Mouse (Mus musculus): ENCODE measurements around the gene Tenm4. TPM values are rescaled to one million over a fixed set of nuclear protein-coding genes. Genes with fewer than 3 reads are reported as not detected.

Gene Tenm4
- polyA plus RNA-seq, 1 experiment = 30.7 TPM

DNA sequence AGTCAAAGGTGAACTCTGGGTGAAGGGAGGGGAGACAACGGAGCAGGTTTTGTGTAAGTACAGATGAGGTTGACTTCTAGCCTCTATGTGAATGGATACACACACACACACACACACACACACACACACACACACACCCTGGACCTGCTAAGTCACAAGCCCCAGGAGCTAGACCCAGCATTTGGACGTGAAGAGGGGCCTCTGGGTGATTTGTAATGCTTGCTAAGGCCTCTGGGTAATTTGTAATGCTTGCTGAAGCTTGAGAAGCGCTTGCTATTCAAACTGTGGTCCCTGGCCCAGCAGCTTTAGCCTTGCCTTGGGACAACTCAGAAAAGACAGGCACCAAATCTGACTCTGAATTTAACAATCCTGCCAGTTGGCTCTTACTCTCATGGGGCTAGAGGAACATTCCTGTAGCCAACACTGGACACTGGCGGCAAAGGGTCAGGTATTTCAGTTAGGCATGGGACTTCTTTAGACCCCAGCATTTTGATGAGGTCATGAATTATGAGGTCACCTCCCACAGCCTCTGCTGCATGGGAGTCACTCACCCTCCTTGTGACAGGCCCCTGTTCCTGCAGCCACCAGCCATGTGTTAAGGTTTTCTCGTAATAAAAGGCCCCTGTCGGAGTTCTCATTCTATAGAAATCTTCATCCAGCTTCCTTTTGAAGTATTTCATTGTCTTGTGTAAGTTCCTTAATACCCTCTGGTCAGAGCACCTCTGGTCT lies 237.3 kb downstream of the Tenm4 start:
- DNase-seq (ENCODE audit: low read depth) = no peak

DNA sequence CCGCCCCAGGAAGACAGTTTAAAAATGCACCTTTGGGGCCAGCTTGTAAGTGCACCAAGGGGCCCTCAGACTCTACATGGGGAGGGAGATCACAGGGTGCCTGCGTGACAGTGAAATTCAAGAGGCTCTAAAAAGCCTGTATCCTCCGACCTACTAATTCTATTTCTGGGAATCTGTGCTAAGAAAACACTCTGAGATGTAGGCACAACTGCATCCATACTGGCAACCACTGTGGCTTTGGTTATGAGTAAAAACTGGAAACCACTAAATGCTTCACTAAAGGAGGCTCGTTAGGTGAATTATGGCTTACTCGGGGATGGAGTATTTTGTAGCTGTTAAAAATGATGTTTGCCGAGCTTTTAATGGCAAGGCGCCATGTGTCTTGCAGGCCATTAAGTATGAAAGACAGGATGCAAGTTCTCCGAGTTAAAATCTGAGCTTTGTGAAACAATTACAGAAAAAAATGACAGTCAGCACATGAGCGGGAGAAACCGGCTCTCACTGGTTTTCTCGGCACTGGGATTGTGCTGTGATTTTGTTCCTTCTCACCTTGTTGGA lies 238.4 kb downstream of the Tenm4 start:
- no peak for DNase-seq (ENCODE audit: low read depth)

DNA sequence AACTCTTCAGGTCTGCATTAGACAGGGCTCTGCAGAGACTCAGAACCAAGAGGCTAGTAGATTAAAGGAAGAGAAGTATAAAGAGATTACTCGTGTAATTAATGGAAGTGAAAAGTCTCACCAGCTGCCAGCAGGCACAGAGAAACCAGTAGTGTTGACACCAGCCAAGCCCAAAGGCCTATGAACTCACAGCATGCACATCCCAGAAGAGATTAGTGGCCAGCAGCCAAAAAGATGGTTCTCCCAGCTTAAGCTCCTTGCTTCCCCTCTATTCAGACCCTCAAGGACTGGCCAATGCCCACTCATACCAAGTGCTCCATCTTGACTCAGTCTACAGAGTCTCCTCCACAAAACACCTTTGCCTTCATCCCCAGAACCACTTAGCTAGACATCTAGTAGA lies 242.8 kb downstream of the Tenm4 start:
- no peak for DNase-seq (ENCODE audit: low read depth)

DNA sequence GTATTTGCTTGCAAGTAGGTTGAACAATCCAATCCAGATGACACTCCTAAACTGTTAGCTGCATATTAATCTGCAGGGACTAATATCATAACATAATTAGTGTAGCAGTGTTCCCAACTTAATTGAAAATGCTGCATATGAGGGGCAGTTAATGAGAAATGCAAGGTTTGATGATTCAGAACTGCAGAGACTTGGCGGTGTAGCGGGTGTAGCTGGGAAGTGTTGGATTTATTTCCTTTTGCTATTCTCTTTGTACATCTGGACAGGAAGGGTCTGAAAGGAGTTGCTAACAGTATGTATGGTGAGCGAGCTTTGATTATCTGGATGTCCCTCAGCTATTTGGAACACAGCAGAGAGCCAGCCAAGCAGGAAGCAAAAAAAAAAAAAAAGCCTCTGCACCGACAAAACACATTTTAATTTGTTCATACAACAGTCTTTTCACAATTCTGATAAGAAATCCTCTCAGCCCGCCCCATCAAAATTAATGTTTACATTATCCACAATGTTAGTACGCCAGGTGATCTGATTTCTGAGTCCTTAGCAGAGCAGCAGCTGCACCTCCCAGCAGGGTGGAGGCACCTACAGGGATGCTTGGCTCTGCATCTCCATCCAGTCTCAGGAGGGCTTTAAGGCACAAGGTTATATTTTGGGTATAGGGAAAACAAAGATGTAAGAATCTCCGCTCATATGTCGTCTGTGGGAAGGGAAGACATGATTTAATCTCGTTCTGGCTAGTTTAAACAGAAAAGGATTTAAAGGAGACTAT lies 243.4 kb downstream of the Tenm4 start:
- no peak for DNase-seq (ENCODE audit: low read depth)

DNA sequence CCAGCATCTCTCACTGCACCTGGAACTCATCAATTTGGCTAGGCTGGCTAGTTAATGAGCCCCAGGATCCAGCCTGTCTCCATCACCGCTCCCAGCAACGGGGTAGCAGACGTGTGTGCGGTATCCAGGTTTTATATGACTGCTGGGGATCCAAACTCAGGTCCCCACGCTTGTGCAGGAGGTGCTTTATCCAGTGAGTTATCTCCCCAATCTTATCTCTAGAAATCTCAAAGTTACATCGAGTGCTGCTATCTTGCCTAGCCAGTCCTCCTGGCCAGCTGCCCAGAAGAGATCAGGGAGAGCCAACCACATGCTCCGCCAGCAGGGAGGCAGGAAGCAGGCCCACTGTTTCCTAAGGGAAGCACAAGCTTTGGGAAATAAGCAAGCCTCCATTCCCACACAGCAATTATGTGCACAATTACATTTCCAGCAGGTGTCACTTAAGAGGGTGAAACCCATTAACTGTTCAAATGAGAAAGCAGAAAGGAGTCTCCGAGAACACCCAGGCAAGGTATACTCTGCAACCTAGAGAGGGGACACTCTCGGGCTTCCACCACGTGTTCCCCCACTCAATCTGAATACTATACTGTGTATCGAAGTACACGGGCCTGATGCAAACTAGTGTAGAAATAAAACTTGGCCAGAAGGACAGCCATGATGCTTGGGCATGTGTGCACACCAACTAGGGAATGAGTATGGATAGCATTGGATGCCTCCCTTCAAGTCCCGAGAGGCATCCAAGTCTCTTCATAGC lies 246.4 kb downstream of the Tenm4 start:
- DNase-seq (ENCODE audit: low read depth) = no peak

DNA sequence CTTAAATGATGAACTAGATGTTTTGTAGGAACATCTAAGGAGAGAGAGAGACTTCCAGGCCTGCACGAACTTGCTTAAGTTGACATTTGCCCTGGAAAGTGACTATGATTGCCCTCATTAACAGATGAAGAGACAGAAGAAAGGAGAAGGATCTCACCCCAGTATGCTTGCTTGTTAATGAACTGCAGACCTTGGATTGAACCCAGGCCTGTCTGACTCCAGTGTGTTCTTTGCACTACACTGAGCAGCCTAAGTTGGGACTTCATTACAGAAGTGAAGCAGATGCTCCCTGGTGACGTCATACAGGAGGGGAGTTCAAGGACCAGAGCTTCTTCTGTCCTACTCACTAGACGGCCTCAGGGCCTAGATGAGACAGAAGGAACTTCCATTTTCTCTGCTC lies 247.1 kb downstream of the Tenm4 start:
- DNase-seq (ENCODE audit: low read depth) = no peak

DNA sequence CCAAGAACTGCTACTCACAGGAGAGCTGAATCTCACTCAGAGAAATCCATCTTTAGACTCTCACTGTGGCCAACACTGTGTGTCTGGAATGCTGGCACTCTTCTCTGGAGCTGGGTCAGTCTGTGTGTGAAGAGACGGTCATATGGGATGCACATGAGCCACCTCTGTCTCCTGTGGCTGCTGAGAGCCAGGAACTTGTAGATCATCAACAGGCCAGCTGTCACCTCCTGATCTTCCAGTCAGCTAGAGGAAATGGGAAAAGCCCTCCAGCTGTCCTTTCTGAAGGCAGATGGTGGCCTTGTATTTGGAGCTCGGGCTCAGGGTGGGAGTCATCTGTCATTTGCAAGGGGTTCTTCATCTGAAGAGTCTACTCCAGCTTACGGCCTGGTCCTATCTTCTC lies 249.0 kb downstream of the Tenm4 start:
- no peak for DNase-seq (ENCODE audit: low read depth)

DNA sequence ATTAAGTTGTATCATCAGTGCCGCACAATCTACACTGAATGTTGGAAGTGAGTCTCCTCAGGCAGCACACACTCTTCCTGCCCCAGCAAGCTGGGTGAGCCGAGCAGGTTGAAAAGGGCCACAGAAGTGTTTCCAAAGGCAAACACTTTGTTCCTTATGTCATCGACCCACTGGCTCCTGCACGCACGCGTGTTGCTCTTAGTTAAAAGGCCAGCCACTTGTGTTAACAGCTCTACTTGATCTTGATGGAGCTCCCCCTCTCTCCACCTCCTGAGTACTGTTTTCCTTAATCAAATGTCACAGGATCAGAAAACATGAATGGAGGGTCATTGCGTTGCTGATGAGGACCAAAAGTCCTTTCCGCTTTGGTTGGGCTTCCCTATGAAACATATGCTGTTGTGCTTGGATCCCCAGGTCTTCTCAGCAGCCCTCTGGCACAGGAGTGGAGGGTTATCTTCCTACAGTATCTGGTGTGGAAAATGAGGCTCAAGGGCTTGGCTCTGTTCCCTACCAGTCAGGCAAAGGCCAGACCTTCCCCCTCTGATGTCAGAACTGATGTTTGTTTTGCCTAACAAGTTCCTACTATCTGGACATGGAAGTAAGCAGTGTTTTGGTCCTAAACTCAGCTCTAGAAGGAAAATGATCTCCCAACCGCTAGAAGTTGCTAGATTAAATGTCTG lies 250.0 kb downstream of the Tenm4 start:
- no peak for DNase-seq (ENCODE audit: low read depth)

DNA sequence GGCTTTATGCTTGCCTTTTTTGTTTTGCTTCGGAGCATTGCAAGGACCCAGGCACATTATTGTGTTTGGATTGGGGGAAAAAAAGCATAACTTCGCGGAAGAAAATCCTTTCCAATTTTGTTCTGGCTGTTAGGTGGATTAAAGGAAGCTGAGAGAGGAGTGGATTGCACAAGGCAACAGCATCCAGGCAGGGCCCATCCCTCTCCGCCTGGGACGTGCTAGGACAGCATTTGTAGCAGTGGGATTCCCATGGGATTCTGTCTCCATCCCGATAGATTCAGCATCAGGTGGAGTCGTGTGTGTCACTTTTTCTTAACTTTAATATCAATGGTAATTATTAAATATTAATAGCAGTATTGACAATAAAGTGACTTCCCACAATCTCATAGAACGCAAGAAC lies 255.9 kb downstream of the Tenm4 start:
- DNase-seq (ENCODE audit: low read depth) = no peak

DNA sequence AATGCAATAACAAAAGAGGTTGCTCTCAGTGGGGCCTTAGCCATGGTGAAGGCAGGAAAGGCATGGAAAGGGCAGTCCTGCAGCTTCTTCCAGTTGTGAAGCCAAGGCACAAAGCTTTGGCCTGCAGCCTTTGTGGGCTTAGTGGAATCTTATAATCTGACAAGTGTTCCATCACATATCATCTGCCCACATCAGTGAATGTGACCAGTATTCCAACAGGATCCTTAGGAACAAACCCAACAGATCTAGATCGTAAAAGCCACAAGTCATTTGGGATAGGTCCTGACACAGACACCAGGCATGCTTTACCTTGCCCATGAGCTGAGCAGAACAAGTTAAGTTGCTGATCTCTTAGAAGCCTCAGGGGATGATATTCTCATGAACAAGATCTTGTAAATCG lies 262.3 kb downstream of the Tenm4 start:
- DNase-seq (ENCODE audit: low read depth) = peak; percentile 64

DNA sequence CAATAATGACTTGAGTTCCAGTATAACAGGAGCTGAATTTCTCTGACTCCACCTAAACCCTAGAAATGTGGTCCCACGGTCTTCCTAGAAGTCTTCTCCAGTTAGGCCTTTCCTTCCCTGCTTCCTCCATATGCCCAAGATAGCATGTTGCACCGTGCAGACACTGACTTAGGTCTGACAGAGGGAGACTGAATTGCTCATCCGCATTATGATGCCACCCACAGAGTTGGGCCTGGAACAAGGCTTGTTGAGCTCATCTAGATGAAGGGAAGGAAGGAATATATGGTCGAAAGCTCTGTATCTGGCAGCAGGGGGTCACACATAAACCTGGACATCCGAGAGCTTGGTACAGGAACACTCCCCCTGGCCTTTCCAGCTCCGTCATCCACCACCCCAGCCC lies 267.3 kb downstream of the Tenm4 start:
- no peak for DNase-seq (ENCODE audit: low read depth)

DNA sequence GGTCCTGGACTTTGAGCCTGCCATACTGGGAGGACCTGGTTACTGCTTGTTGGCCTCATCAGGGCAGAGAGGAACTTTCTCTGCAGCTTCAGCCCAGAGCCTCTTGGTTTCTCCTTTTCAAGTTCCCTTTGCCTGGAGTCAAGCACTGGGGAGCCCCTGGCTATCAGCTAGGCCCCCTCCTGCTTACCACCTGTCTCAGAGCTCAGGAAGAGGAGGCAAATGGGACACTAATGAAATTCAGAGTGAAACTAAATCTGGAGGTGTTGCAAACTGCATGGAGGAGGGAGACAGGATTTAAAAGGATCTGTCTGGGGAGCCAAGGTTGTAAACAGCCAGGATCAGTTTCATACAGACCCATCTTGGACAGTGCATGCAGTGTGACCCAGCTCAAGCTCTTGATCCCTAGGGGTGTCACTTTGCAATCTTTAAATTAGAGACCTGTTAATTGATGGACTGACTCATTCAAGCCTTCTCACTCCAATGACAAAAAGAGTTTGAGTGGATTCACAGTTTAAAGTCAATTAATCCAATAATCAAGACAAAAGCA lies 269.2 kb downstream of the Tenm4 start:
- no peak for DNase-seq (ENCODE audit: low read depth)

DNA sequence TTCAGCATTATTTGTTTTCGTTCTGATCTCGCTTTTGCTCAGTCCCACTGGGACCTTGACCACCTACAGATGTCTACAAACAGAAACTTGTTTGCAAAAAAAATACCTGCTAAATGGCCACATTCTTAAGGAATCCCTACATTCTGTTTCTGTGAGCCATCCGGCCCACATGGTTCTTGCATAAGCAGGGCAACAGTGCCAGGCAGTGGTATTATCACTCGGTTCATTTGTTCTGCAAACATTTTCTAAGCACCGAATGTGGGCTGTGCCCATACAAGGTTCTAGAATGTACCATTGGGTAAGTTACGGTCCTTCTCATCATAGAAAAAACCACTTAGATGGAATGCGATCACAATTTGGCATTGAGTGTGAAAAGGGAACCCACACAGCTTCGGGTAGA lies 274.7 kb downstream of the Tenm4 start:
- no peak for DNase-seq (ENCODE audit: low read depth)

DNA sequence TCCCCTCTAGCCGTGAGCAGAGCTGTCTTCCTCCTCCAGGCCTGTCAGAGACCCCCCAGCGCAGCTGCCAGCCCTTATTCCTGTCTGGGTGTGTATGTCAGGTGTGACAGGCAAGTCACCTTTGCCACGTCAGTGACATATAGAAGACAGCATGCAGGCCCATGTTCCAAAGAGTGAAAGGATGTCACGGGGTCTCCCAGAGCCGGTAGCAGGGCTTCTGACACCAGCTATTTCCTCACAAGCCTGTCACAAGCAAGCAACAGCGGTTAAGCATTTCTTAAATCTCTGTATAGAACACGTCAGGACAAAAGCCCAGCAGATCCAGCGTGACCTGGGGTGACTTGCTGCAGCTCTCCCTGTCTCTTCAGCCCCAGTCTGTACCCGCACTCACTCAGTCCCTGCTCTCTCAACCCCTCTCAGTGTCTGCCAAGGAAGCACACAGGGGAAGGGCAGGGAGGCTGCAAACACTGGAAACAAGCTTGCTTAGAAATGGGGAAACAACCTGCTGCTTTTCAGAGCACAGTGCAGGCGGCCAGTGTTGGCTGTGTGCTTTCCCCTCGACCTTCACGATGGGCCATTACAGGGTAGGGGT lies 276.9 kb downstream of the Tenm4 start:
- DNase-seq (ENCODE audit: low read depth) = no peak

DNA sequence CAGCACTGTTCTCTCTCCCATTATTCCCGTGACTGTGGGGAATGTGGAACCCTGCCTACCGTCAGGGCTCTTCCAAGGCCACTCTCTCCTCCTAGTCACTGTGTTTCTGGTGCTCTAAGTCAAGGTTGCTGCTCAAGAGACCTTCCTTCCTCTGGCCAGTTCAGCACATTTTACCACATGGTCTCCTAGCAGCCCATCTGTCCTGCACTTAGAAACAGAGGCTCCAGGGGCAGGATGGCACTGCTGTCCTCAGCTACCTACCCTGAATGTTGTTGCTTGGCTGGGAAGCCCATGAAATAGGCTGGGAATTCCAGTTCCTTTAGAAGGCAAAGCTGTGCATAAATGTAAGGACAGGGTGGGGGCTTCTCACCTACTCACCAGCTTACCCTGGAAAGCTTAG lies 284.9 kb downstream of the Tenm4 start:
- no peak for DNase-seq (ENCODE audit: low read depth)

DNA sequence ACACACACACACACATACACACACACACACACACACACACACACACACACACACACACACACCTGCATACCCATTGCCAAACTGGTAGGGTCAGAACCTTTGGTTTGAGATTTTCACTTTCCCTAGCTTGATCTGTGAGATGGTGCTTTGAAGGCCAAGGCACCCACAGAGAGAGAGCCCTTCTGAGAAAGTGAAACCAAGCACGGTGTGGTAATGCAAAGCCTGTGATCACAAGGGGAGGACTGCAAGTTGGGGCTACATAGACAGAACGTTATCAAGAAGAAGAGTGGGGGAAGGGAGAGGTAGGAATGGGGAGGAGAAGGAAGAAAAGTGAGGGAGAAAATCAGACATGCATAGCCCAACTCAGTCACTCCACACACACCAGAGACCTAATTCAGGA lies 285.6 kb downstream of the Tenm4 start:
- DNase-seq (ENCODE audit: low read depth) = no peak

DNA sequence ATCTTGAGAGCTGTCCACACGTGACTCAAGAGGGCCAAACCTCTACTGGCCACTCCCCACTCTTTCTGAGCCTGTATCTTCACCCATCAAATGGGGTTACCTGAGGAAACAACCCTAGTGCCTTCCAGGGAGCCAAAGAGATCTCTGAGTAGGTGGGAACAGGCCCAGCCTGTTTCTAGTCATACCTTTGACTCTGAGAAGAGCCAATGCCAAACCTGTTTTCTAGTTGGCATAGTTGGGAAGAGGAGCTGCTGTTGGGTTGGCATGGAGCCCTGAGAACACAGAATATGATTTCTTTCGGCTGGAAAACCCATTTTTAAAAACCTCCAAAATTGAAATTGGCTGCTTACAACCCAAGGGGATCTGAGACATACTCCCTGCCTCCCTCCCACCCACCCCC lies 286.8 kb downstream of the Tenm4 start:
- peak; percentile 79 for DNase-seq (ENCODE audit: low read depth)

DNA sequence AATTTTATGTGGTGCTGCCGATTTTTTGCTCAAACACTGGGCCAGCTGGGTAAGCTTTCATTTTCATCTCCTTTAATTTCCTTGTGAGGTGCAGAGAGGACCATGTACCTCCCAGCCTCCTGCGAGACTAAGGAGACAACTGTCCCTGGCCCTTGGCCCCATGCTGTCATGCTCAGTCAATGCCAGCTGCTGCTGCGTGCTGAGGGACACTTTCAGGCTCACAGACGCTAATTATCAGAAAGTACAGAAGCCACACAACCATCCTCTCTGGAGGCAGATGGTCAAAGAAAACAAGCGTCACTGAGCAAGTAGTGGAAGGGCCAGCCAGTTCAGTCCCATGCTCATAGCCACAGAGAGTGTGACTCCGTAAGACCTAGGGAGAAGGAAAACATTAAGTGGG lies 287.9 kb downstream of the Tenm4 start:
- no peak for DNase-seq (ENCODE audit: low read depth)

DNA sequence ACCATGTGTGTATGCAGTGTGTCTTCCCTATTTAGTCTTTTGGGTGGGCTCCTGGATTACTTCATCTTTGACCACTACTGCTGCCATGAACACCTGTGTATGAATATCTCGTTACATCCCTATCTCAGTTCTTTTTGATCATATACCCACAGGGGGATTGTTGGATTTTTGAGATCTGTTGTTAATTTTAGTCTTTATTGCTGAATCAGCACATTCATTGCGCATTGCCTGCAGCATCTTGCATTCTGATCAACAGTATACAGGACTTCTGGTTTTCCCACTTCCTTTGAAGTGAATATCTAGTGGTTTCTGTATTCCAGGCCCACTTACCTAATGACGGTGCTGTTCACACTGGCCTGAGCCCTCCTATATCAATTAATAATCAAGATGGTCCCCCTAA lies 295.7 kb downstream of the Tenm4 start:
- no peak for DNase-seq (ENCODE audit: low read depth)

DNA sequence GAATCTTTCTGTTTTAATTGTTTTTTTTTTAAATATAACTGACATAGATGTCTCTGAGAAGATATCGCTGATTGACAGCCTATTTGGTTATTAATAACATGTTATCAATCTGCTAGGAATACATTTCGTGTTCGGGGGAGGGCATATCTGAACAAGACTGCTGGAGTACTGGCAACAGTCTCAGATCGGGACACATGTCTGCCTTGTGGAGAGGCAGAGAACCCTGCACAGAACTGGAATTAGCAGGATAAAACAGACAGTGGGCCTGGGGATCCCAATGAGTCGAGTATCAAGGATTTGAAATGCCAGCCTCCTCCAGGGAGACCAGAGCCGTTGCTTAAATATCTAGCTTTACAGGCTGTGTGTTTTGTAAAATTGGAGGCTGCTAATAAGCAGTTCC lies 299.8 kb downstream of the Tenm4 start:
- DNase-seq (ENCODE audit: low read depth) = no peak

DNA sequence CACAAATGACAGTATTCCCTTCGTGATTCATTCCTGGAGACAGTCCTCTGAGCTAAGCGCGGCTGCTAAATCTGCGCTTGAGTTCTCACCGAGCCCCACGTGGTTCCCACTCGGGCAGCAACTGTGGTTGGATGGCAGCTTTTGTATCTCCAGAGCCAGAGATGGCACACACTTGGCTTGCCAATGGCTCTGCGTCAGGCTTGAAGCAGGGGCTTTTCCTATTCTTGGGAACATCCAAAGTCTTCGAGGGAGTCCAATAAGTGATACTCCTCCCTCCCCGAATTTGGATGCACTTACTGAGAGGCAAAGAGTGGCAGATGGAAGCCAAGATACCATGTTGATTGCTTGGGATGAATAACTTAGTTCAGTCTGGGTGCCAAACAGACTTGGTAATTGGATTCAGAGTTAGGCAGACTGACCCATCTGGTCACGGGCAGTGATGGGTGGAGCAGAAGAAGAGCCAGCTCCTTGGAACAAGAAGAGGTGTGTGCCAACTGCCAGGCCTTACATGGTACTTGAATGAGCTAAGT lies 303.6 kb downstream of the Tenm4 start:
- DNase-seq (ENCODE audit: low read depth) = no peak
